Mouse (Mus musculus): ENCODE data around the gene Slc3a2.

GRCm38 (mm10) chr19:8736160-8736467 is 12.9 kb upstream of the Slc3a2 start:
- TF ChIP-seq CTCF (IDR thresholded peaks at IDR 0.05; ENCODE audit: insufficient read depth, low read depth, low read length) (no peak), POLR2A (IDR thresholded peaks at IDR 0.05; ENCODE audit: insufficient read depth, low read depth, low read length) (no peak)

Measured in olfactory bulb, adult 2 months (tissue).